13 mouse cellular contexts compared by ENCODE assay signal in genomic region chr8:94475786-94476185, GRCm38 (mm10).
"Had no signal": no experiment of that assay in that cellular context is flagged by ENCODE, and none has a peak within 500 bp of the region (broad histone marks: within the 10 kb centered on the region; RNA-seq: fewer than 3 reads in every experiment).

No protein-coding gene starts in this region.

- DNase-seq: cerebellum, adult 2 months; cerebellum, adult 8-10 months; cerebellum, adult 9-10 months; cerebellum, adult 9-11 months; cerebellum, postnatal 25 days; embryo, embryonic 11 days; forebrain, postnatal 0 days; gastrocnemius, adult 2 months; gastrocnemius, postnatal 10 days; gastrocnemius, postnatal 14 days; gastrocnemius, postnatal 25 days; gastrocnemius, postnatal 36 days; heart, adult 18-20 months had no signal
